Mouse (Mus musculus) thymus, adult 2 months (tissue): ENCODE data around the gene Pex26.

Experiments
- CTCF ChIP-seq: fragments of 200-500 bp; IDR thresholded peaks from 2 replicates; pipeline ENCODE4 v1.5.1; 2012; ENCODE audit warnings: mild to moderate bottlenecking, control low read depth, low read length, moderate library complexity, borderline replicate concordance; ENCODE audit not compliant: control insufficient read depth, poor library complexity, insufficient read depth; ENCODE audit errors: extremely low read depth
- POLR2A ChIP-seq: fragments of 200-500 bp; IDR thresholded peaks from 2 replicates; pipeline ENCODE4 v1.6.1; 2012; ENCODE audit warnings: mild to moderate bottlenecking, low read length, control low read depth, moderate library complexity; ENCODE audit not compliant: control insufficient read depth, poor library complexity, insufficient read depth; ENCODE audit errors: extremely low read depth

DNA sequence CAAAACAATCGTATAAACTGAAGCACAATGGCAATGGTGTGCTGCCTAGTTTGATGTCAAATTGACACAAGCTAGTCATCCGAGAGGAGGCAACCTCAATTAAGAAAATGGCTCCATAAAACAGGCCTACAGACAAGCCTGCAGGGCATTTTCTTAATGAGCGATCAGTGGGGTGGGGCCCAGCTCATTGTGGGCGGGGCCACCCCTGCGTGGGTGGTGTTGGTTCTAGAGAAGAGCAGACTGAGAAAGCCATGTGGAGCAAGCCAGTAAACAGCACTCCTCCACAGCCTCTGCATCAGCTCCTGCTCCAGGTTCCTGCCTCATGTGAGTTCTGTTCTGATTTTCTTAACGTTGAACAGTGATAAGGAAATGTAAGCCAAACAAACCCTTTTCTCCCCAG, 46.2 kb upstream of the Pex26 start:
- TF ChIP-seq CTCF, result no peak
- TF ChIP-seq POLR2A, result no peak
